Mouse (Mus musculus): ENCODE data around the gene Lyplal1.

Lyplal1 gene

GRCm38 (mm10) chr1:186116701-186117488 lies at the start of gene Lyplal1:
Gene Lyplal1, minus strand, starts transcription at chr1:186117310.
- peak; percentile 95 for DNase-seq

- DNase-seq: no peak
These were observed 46.5 kb upstream of the Lyplal1 start for GRCm38 (mm10) chr1:186163616-186164015.

- no peak for DNase-seq
These were observed 46.1 kb upstream of the Lyplal1 start for GRCm38 (mm10) chr1:186163206-186163605.

- no peak for DNase-seq
These were observed 33.3 kb upstream of the Lyplal1 start for GRCm38 (mm10) chr1:186150376-186150775.

GRCm38 (mm10) chr1:186145444-186145843 lies 28.3 kb upstream of the Lyplal1 start:
- DNase-seq: no peak

GRCm38 (mm10) chr1:186140191-186140590 lies 23.1 kb upstream of the Lyplal1 start:
- DNase-seq: no peak

- DNase-seq: no peak
These were observed 20.8 kb upstream of the Lyplal1 start for GRCm38 (mm10) chr1:186137873-186138272.

GRCm38 (mm10) chr1:186136636-186137380 lies 19.7 kb upstream of the Lyplal1 start:
- no peak for DNase-seq

GRCm38 (mm10) chr1:186131465-186131864 lies 14.4 kb upstream of the Lyplal1 start:
- no peak for DNase-seq

- no peak for DNase-seq
These were observed 11.8 kb upstream of the Lyplal1 start for GRCm38 (mm10) chr1:186128940-186129339.

GRCm38 (mm10) chr1:186126313-186126862 lies 9.3 kb upstream of the Lyplal1 start:
- DNase-seq: no peak

- DNase-seq: no peak
These were observed 6.6 kb upstream of the Lyplal1 start for GRCm38 (mm10) chr1:186123690-186124089.

GRCm38 (mm10) chr1:186119856-186120255 lies 2.7 kb upstream of the Lyplal1 start:
- no peak for DNase-seq

GRCm38 (mm10) chr1:186116086-186116600 lies 967 bp downstream of the Lyplal1 start:
- no peak for DNase-seq

- DNase-seq: no peak
These were observed 14.8 kb downstream of the Lyplal1 start for GRCm38 (mm10) chr1:186102313-186102712.

- DNase-seq: no peak
These were observed 50.7 kb downstream of the Lyplal1 start for GRCm38 (mm10) chr1:186066266-186066897.

GRCm38 (mm10) chr1:186060041-186060440 lies 57.1 kb downstream of the Lyplal1 start:
- DNase-seq: no peak

- DNase-seq: no peak
These were observed 62.9 kb downstream of the Lyplal1 start for GRCm38 (mm10) chr1:186054227-186054626.

GRCm38 (mm10) chr1:186053280-186054043 lies 63.6 kb downstream of the Lyplal1 start:
- no peak for DNase-seq

- DNase-seq: no peak
These were observed 73.2 kb downstream of the Lyplal1 start for GRCm38 (mm10) chr1:186043709-186044452.

GRCm38 (mm10) chr1:186041841-186042240 lies 75.3 kb downstream of the Lyplal1 start:
- no peak for DNase-seq

All from right cerebral cortex, postnatal 25 days (tissue).